Mouse (Mus musculus) cortical plate, adult 2 months (tissue): ENCODE measurements around the gene Acp7.

Experiments used
- CTCF ChIP-seq: fragments of 200-500 bp; IDR thresholded peaks from 2 replicates; pipeline ENCODE4 v1.5.1; 2011; ENCODE audit warnings: mild to moderate bottlenecking, control low read depth, low read length; ENCODE audit not compliant: insufficient read depth; ENCODE audit errors: extremely low read depth
- POLR2A ChIP-seq: fragments of 200-500 bp; IDR thresholded peaks from 2 replicates; pipeline ENCODE4 v1.6.1; 2011; ENCODE audit warnings: mild to moderate bottlenecking, low read length, control low read depth; ENCODE audit not compliant: insufficient read depth; ENCODE audit errors: extremely low read depth

DNA sequence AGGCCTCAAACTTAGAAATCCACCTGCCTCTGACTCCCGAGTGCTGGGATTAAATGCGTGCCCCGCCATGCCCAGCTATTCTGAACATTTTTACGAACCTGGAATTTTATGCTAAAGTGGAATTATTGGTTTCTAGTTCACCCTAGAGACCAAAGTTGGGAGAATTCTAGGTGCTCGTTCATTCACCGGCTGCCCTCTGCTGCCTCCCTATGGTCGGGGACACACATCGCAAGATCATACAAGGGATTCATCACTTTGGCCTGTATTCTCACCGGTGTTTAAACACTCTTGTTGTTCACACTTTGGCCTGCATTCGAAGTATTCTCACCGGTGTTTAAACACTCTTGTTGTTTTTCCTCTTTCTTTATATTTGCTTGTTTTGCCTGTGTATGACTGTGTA lies 30.1 kb downstream of the Acp7 start:
- TF ChIP-seq POLR2A: no peak
- TF ChIP-seq CTCF: peak; percentile 94
